Mouse (Mus musculus) G1E-ER4 (cell line): ENCODE measurements around the gene Tenm2. TPM values are rescaled to one million over a fixed set of nuclear protein-coding genes. Genes with fewer than 3 reads are reported as not detected.

Experiments
- GATA1 ChIP-seq: IDR thresholded peaks from one replicate; pipeline ENCODE4 v1.8.0; 2012; ENCODE audit warnings: low read length, inconsistent platforms
- polyA plus RNA-seq: library from polyadenylated mRNA; stranded (reverse); fragments of >175 nt; gene quantifications from 2 replicates; pipeline ENCODE4 v1.2.3, GENCODE M21; 2012

The Tenm2 gene
- polyA plus RNA-seq: not detected in 2 replicates

GRCm38 (mm10) chr11:37235914-37236600, at the start of gene Tenm2:
Tenm2 (minus strand) TSS chr11:37235964.
- no peak for TF ChIP-seq GATA1

GRCm38 (mm10) chr11:37285186-37285585, 49.4 kb upstream of the Tenm2 start:
- TF ChIP-seq GATA1: no peak

DNA sequence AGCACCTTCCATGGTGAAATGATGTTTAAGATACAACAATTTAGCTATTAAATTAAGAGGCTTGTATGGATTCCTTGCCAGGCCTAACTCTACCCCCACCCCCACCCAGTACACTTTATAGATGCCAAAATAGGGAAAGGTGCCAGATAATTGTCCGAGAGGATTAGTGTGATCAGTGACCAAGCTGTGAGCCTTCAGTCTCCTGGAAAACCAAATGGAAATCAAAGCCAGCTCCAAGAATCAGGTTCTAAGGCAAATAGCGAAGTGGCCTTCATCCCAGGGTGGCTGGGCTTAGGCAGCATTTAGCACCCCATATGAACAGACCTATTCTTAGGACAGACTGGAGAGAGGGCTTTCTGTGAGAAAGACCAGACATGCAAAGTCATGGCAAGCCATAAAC, 13.0 kb upstream of the Tenm2 start:
- no peak for TF ChIP-seq GATA1

DNA sequence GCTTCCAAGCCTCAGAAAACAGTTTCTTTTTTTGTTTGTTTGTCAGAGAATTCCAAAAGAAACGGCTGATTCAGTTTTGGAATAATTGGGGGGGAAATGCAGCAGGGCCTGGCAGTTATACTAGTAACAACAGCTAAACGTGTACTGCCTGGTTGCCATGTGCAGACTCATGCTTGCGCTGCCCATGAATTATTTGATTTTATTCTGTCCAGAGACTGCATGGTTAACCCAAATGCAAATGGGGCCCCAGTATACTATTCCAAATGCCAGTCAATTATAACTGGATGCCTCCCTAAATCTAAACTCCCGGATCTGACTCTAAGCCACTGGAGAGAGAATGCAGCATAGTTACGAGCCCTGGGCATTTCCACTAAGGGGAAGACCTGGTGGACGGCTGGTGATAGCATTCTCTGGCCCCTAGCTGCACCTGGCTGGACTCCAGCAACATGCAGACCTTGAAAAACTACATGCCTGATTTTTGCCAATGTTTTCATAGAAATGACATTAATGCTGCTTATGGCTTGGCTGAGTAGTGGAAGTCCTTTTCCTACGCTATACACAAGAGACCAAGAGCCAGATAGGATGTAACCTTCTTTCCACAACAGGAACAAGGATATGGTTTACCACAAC, 1.4 kb upstream of the Tenm2 start:
- TF ChIP-seq GATA1: no peak

DNA sequence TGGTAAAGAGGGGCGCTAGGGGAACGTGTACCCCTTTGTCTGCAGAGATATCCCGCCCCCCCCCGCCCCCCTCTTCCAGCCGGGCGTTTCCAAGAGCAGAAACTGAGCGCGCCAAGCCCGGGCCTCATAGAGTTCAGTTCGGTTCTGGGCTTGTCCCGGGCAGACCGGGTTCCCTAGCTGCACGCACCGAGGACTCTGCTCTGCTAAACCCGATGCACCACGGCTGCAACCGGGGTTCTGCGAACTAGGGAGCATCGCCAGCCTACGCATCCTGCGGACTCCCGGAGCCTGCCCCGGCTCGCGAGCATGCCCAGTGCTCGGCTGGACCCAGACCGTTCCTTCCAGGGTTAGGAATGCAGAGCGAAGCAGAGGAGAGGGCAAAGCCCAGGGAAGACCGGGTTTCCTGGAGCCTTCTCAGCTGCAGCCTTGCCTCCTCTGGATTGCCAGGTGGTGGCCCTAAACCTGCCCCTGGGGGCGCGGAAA, 878 bp upstream of the Tenm2 start:
- TF ChIP-seq GATA1: no peak

DNA sequence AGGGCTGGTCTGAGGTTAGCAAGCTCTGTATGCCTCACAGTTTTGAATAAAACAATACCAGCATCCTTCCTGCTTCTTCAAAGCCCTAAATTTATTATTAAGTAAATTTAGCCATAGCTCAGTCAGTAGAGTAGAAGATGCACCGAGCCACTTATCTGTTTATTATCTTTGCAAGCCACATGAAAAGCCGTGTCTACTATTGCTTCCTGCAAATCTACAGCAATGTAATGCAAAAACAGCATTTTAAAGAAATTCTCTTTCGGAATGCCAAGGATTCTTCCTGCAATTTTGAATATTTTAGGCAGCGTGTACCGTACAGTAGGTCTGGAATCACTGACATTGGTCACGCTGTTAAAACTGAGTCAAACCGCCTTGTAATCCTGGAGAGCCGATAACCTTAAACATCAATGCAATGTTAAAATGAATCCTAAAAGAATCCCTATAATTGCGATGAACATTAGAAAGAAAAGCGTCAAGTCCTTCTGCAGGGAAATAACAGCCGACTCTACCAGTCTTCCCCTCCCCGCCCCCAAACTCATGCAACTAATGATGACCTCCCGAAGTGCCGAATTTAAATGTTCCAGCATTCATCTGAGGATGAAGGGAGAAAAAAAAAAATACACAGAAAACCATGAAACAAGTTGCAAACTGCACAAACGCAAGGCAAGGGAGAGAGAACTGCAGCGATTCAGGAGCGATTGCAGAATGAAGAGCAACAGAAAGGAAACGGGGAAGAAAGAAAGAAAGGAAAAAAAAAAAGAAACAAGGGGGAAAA, 556 bp downstream of the Tenm2 start:
- no peak for TF ChIP-seq GATA1

GRCm38 (mm10) chr11:37227404-37227803, 8.4 kb downstream of the Tenm2 start:
- no peak for TF ChIP-seq GATA1

- TF ChIP-seq GATA1: no peak
These were observed 8.8 kb downstream of the Tenm2 start for GRCm38 (mm10) chr11:37226943-37227342.

DNA sequence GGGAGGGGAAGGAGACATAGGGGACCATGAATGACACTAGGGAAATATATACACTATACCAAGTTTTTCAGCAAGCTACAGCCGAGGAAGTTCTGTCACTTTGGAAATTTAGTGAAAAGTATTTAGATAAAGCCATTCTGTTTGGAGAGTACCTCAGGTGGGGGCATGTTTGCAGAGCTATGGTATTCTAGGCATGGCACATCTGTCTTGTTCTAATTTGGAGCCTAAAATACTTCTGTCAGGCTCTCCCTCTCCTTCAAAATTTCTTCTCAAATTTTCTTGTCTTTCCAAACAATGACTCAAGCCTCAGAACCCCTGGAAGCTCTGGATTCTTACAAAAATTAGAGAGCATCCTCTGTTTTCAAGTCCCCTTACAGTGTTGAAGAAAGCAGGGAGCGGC, 13.0 kb downstream of the Tenm2 start:
- TF ChIP-seq GATA1: no peak

GRCm38 (mm10) chr11:37222056-37222455, 13.7 kb downstream of the Tenm2 start:
- TF ChIP-seq GATA1: no peak

DNA sequence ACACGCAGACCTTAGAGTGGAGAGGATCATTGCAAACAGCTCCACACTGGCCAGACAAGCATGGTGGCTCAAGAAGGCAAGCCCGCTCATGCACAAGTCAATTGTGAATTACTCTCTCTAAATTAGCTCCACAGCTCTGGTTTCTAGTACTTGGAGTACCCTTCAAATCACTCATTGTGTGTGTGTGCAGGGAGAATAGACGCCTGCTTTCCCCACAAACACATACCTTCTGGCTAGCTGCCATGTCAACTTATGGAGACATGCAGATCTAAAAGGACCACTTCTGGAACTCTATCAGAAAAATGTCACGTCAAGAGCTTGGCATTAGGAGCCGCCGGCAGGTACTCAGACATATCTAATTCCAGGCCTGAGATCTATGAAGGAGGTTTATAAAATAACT, 14.8 kb downstream of the Tenm2 start:
- no peak for TF ChIP-seq GATA1

- TF ChIP-seq GATA1: no peak
These were observed 49.6 kb downstream of the Tenm2 start for GRCm38 (mm10) chr11:37186132-37186531.

DNA sequence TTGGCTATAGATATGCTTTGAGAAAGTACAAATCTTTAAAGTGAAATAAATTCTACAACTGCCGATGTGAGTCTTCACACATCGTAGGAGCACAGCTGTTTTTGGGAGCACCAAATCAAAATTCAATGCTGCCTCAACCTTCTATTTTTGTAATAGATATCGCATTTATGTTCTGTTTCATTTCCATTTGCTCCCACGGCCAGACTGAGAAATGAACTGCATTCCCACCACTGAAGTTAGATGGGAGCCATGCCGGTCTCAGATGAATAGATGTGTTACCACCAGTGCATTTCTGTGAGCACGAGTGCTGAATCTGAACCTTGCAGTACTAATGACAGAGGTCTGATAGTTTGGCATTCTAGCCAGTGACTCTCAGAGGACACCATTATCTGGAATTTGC, 58.3 kb downstream of the Tenm2 start:
- no peak for TF ChIP-seq GATA1

GRCm38 (mm10) chr11:37153933-37154880, 81.6 kb downstream of the Tenm2 start:
- TF ChIP-seq GATA1: no peak

- TF ChIP-seq GATA1: no peak
These were observed 82.4 kb downstream of the Tenm2 start for GRCm38 (mm10) chr11:37153382-37153781.
